Mouse (Mus musculus) embryonic facial prominence, embryonic 13.5 days (tissue): Measurements from ENCODE around the gene Ccl5. TPM values are rescaled to one million over a fixed set of nuclear protein-coding genes. Genes with fewer than 3 reads are reported as not detected.

Experiments used
- polyA plus RNA-seq: library from polyadenylated mRNA; unstranded; fragments of >200 nt; fragmentation: Nextera tagmentation; extraction: Ambion mirVana; gene quantifications from 2 replicates; pipeline ENCODE4 v1.2.1, GENCODE M21; 2015

Gene Ccl5
- polyA plus RNA-seq, 1 experiment from 2014 or later = not detected

Other genes starting within 250 kb of the Ccl5 start
- 0.21 and 0.51 TPM in 2 replicates for gene Slfn14, start 243.8 kb downstream of the Ccl5 start, polyA plus RNA-seq
- 56.8 and 57.6 TPM in 2 replicates for gene Ap2b1, start 231.5 kb downstream of the Ccl5 start, polyA plus RNA-seq
- gene Pex12, start 227.9 kb downstream of the Ccl5 start, polyA plus RNA-seq = 14.9 and 15.4 TPM in 2 replicates
- gene Rasl10b, start 121.4 kb downstream of the Ccl5 start, polyA plus RNA-seq = 3.5 and 3.9 TPM in 2 replicates
- gene Gas2l2, start 101.1 kb downstream of the Ccl5 start, polyA plus RNA-seq = 0.07 TPM in 1 of 2 replicates, not detected in the other
- 0.32 and 0.76 TPM in 2 replicates for gene 1700020L24Rik, start 92.8 kb downstream of the Ccl5 start, polyA plus RNA-seq
- 2.6 and 2.9 TPM in 2 replicates for gene Mmp28, start 67.4 kb downstream of the Ccl5 start, polyA plus RNA-seq
- gene Taf15, start 57.4 kb downstream of the Ccl5 start, polyA plus RNA-seq = 17.9 and 21.9 TPM in 2 replicates
- gene Heatr9, start 8.3 kb downstream of the Ccl5 start, polyA plus RNA-seq = not detected in 2 replicates
- gene Ccl9, start 48.1 kb upstream of the Ccl5 start, polyA plus RNA-seq = 1.9 and 3.6 TPM in 2 replicates
- gene Ccl6, start 62.6 kb upstream of the Ccl5 start, polyA plus RNA-seq = 0.35 and 1.6 TPM in 2 replicates
- gene Rpl9-ps1, start 115.1 kb upstream of the Ccl5 start, polyA plus RNA-seq = not detected in 2 replicates
- gene Ccl3, start 118.8 kb upstream of the Ccl5 start, polyA plus RNA-seq = 0.38 TPM in 1 of 2 replicates, not detected in the other
- 0.43 and 0.45 TPM in 2 replicates for gene Ccl4, start 132.1 kb upstream of the Ccl5 start, polyA plus RNA-seq
- gene Wfdc17, start 173.5 kb upstream of the Ccl5 start, polyA plus RNA-seq = 0.58 TPM in 1 of 2 replicates, not detected in the other
- gene Wfdc18, start 178.5 kb upstream of the Ccl5 start, polyA plus RNA-seq = 1.5 TPM in 1 of 2 replicates, not detected in the other
- gene Wfdc21, start 216.4 kb upstream of the Ccl5 start, polyA plus RNA-seq = not detected in 2 replicates
- 32.0 and 32.1 TPM in 2 replicates for gene Heatr6, start 223.2 kb upstream of the Ccl5 start, polyA plus RNA-seq